Mouse (Mus musculus): ENCODE results near the gene Pth1r.

- no peak for TF ChIP-seq POLR2A (IDR thresholded peaks at IDR 0.05; ENCODE audit: insufficient read depth, low read depth, low read length)
- no peak for TF ChIP-seq CTCF (IDR thresholded peaks at IDR 0.05)
Observed at GRCm38 (mm10) chr9:110726867-110727266, 20.1 kb downstream of the Pth1r start.

Data from heart, adult 2 months (tissue).